Mouse (Mus musculus) kidney, postnatal 36 days (tissue): ENCODE measurements around the gene Scd4.

Source experiments
- DNase-seq, 2 experiments: peaks; one replicate each; pipeline ENCODE4 v3.0.0; 2021 to 2022; ENCODE audit warnings: mixed read lengths in 2 of 2

Gene Scd4

GRCm38 (mm10) chr19:44332833-44333623 is at the start of gene Scd4:
Gene Scd4, plus strand, starts transcription at chr19:44333092.
- peak; percentile 72 to 76 for DNase-seq

- no peak for DNase-seq
Observed at GRCm38 (mm10) chr19:44283157-44284024, 49.5 kb upstream of the Scd4 start.

GRCm38 (mm10) chr19:44284025-44284695 is 48.7 kb upstream of the Scd4 start:
- peak; percentile 91 for DNase-seq

GRCm38 (mm10) chr19:44284723-44285122 is 48.2 kb upstream of the Scd4 start:
- peak; percentile 59 to 69 for DNase-seq

- DNase-seq = no peak
Observed at GRCm38 (mm10) chr19:44285554-44285953, 47.3 kb upstream of the Scd4 start.

GRCm38 (mm10) chr19:44286109-44286508 is 46.8 kb upstream of the Scd4 start:
- no peak for DNase-seq

GRCm38 (mm10) chr19:44287415-44288110 is 45.3 kb upstream of the Scd4 start:
- DNase-seq = no peak

GRCm38 (mm10) chr19:44292083-44292482 is 40.8 kb upstream of the Scd4 start:
- no peak for DNase-seq

GRCm38 (mm10) chr19:44292483-44292882 is 40.4 kb upstream of the Scd4 start:
- peak in 1 of 2 experiments; percentile 20 for DNase-seq

GRCm38 (mm10) chr19:44292941-44293768 is 39.7 kb upstream of the Scd4 start, which contains the start of gene Scd2:
Gene Scd2, plus strand, starts transcription at chr19:44293674.
- DNase-seq = peak in 1 of 2 experiments; percentile 27

- peak; percentile 86 to 88 for DNase-seq
Observed at GRCm38 (mm10) chr19:44293769-44294551, 38.9 kb upstream of the Scd4 start.

- DNase-seq = peak; percentile 80 to 92
Observed at GRCm38 (mm10) chr19:44294588-44295041, 38.3 kb upstream of the Scd4 start.

- peak in 1 of 2 experiments; percentile 19 for DNase-seq
Observed at GRCm38 (mm10) chr19:44295251-44295650, 37.6 kb upstream of the Scd4 start.

- peak; percentile 87 to 93 for DNase-seq
Observed at GRCm38 (mm10) chr19:44295741-44296140, 37.2 kb upstream of the Scd4 start.

- no peak for DNase-seq
Observed at GRCm38 (mm10) chr19:44296186-44296585, 36.7 kb upstream of the Scd4 start.

- no peak for DNase-seq
Observed at GRCm38 (mm10) chr19:44297068-44297760, 35.7 kb upstream of the Scd4 start.

- no peak for DNase-seq
Observed at GRCm38 (mm10) chr19:44297862-44298261, 35.0 kb upstream of the Scd4 start.

GRCm38 (mm10) chr19:44299078-44299477 is 33.8 kb upstream of the Scd4 start:
- no peak for DNase-seq

- DNase-seq = no peak
Observed at GRCm38 (mm10) chr19:44299902-44300301, 33.0 kb upstream of the Scd4 start.

GRCm38 (mm10) chr19:44300520-44300919 is 32.4 kb upstream of the Scd4 start:
- DNase-seq = no peak
